Mouse (Mus musculus): Measurements from ENCODE around the gene Ccm2l. TPM values are rescaled to one million over a fixed set of nuclear protein-coding genes. Genes with fewer than 3 reads are reported as not detected.

The Ccm2l gene
- polyA plus RNA-seq, 1 experiment, result not detected

GRCm38 (mm10) chr2:153107046-153107766 lies 41.5 kb downstream of the Ccm2l start:
- TF ChIP-seq POLR2A (IDR thresholded peaks at IDR 0.05; ENCODE audit: insufficient read length, low read depth) (no peak), E2F4 (IDR thresholded peaks at IDR 0.05; ENCODE audit: insufficient read depth) (no peak), TCF3 (IDR thresholded peaks at IDR 0.05; ENCODE audit: insufficient read length, low read depth) (no peak), MAX (IDR thresholded peaks at IDR 0.05; ENCODE audit: low read depth) (no peak), SRF (IDR thresholded peaks at IDR 0.05; ENCODE audit: control insufficient read depth, insufficient read length, low read depth) (no peak)
- Histone ChIP-seq H3ac (ENCODE audit: control insufficient read depth, insufficient read length) (no peak overlapping the region), H3K27me3 (ENCODE audit: control insufficient read depth, insufficient read depth, insufficient read length) (peaks cover 49% of the 10 kb centered on the region), H3K4me3 (no peak overlapping the region), H3K79me2 (ENCODE audit: control insufficient read depth, insufficient read depth) (no peaks in the 10 kb centered on the region), H3K36me3 (ENCODE audit: control insufficient read depth, insufficient read depth) (no peaks in the 10 kb centered on the region), H3K4me2 (ENCODE audit: low read depth) (no peak overlapping the region)

- H3K4me2 ChIP-seq (ENCODE audit: low read depth), result peak overlapping the region; percentile 34
- no peak overlapping the region for H3K4me3 ChIP-seq
- peaks cover 50% of the 10 kb centered on the region for H3K27me3 ChIP-seq (ENCODE audit: control insufficient read depth, insufficient read depth, insufficient read length)
- H3K36me3 ChIP-seq (ENCODE audit: control insufficient read depth, insufficient read depth), result no peaks in the 10 kb centered on the region
- H3K79me2 ChIP-seq (ENCODE audit: control insufficient read depth, insufficient read depth), result no peaks in the 10 kb centered on the region
- TF ChIP-seq TCF12 (IDR thresholded peaks at IDR 0.05; ENCODE audit: insufficient read depth, poor library complexity, severe bottlenecking) (no peak), MYOG (IDR thresholded peaks at IDR 0.05; ENCODE audit: control insufficient read depth in 1 of 3, insufficient read depth in 1 of 3, insufficient read length in 2 of 3, low read depth in 2 of 3) (no peak), POLR2AphosphoS2 (IDR thresholded peaks at IDR 0.05; ENCODE audit: insufficient read length, low read depth) (no peak), POLR2A (IDR thresholded peaks at IDR 0.05; ENCODE audit: insufficient read length, low read depth) (no peak), MYOD1 (IDR thresholded peaks at IDR 0.05; ENCODE audit: control insufficient read depth in 1 of 3, insufficient read length in 2 of 3, low read depth in 2 of 3) (no peak), MAX (IDR thresholded peaks at IDR 0.05; ENCODE audit: low read depth) (no peak), REST (IDR thresholded peaks at IDR 0.05; ENCODE audit: insufficient read depth, insufficient read length) (no peak), TCF3 (IDR thresholded peaks at IDR 0.05; ENCODE audit: insufficient read length, low read depth) (no peak), USF1 (IDR thresholded peaks at IDR 0.05; ENCODE audit: low read depth) (no peak), SRF (IDR thresholded peaks at IDR 0.05; ENCODE audit: control insufficient read depth, insufficient read length, low read depth) (no peak), E2F4 (IDR thresholded peaks at IDR 0.05; ENCODE audit: insufficient read depth) (no peak), CEBPB (IDR thresholded peaks at IDR 0.05; ENCODE audit: insufficient read depth, poor library complexity, severe bottlenecking) (no peak)
- no peak overlapping the region for H3ac ChIP-seq (ENCODE audit: control insufficient read depth, insufficient read length)
These were observed 42.0 kb downstream of the Ccm2l start for GRCm38 (mm10) chr2:153107802-153108201.

- no peaks in the 10 kb centered on the region for H3K36me3 ChIP-seq (ENCODE audit: control insufficient read depth, insufficient read depth)
- peak within 1 kb of the TSS; percentile 34 for H3K4me2 ChIP-seq (ENCODE audit: low read depth)
- no peak within 1 kb of the TSS for H3ac ChIP-seq (ENCODE audit: control insufficient read depth, insufficient read length)
- no peak for TF ChIP-seq MYOD1 (IDR thresholded peaks at IDR 0.05; ENCODE audit: control insufficient read depth in 1 of 3, insufficient read length in 2 of 3, low read depth in 2 of 3)
- no peak for TF ChIP-seq SRF (IDR thresholded peaks at IDR 0.05; ENCODE audit: control insufficient read depth, insufficient read length, low read depth)
- no peak for TF ChIP-seq USF1 (IDR thresholded peaks at IDR 0.05; ENCODE audit: low read depth)
- TF ChIP-seq POLR2AphosphoS2 (IDR thresholded peaks at IDR 0.05; ENCODE audit: insufficient read length, low read depth), result no peak
- no peak for TF ChIP-seq REST (IDR thresholded peaks at IDR 0.05; ENCODE audit: insufficient read depth, insufficient read length)
- TF ChIP-seq E2F4 (IDR thresholded peaks at IDR 0.05; ENCODE audit: insufficient read depth), result no peak
- no peak for TF ChIP-seq TCF3 (IDR thresholded peaks at IDR 0.05; ENCODE audit: insufficient read length, low read depth)
- no peak for TF ChIP-seq MAX (IDR thresholded peaks at IDR 0.05; ENCODE audit: low read depth)
- no peak for TF ChIP-seq CEBPB (IDR thresholded peaks at IDR 0.05; ENCODE audit: insufficient read depth, poor library complexity, severe bottlenecking)
- no peak for TF ChIP-seq POLR2A (IDR thresholded peaks at IDR 0.05; ENCODE audit: insufficient read length, low read depth)
- TF ChIP-seq TCF12 (IDR thresholded peaks at IDR 0.05; ENCODE audit: insufficient read depth, poor library complexity, severe bottlenecking), result no peak
- TF ChIP-seq MYOG (IDR thresholded peaks at IDR 0.05; ENCODE audit: control insufficient read depth in 1 of 3, insufficient read depth in 1 of 3, insufficient read length in 2 of 3, low read depth in 2 of 3), result no peak
- no peaks in the 10 kb centered on the region for H3K79me2 ChIP-seq (ENCODE audit: control insufficient read depth, insufficient read depth)
- peaks cover 49% of the 10 kb centered on the region for H3K27me3 ChIP-seq (ENCODE audit: control insufficient read depth, insufficient read depth, insufficient read length)
- H3K4me3 ChIP-seq, result no peak within 1 kb of the TSS
These were observed 42.8 kb downstream of the Ccm2l start, which contains the start of gene Hck for GRCm38 (mm10) chr2:153108313-153109264. TSS of gene Hck (plus strand) at chr2:153108468.

- Histone ChIP-seq H3ac (ENCODE audit: control insufficient read depth, insufficient read length) (no peak overlapping the region), H3K4me3 (no peak overlapping the region), H3K27me3 (ENCODE audit: control insufficient read depth, insufficient read depth, insufficient read length) (peaks cover 49% of the 10 kb centered on the region), H3K4me2 (ENCODE audit: low read depth) (no peak overlapping the region), H3K79me2 (ENCODE audit: control insufficient read depth, insufficient read depth) (no peaks in the 10 kb centered on the region), H3K36me3 (ENCODE audit: control insufficient read depth, insufficient read depth) (no peaks in the 10 kb centered on the region)
- no peak for TF ChIP-seq POLR2A (IDR thresholded peaks at IDR 0.05; ENCODE audit: insufficient read length, low read depth)
- TF ChIP-seq CEBPB (IDR thresholded peaks at IDR 0.05; ENCODE audit: insufficient read depth, poor library complexity, severe bottlenecking), result no peak
- TF ChIP-seq TCF3 (IDR thresholded peaks at IDR 0.05; ENCODE audit: insufficient read length, low read depth), result no peak
- no peak for TF ChIP-seq REST (IDR thresholded peaks at IDR 0.05; ENCODE audit: insufficient read depth, insufficient read length)
- no peak for TF ChIP-seq POLR2AphosphoS2 (IDR thresholded peaks at IDR 0.05; ENCODE audit: insufficient read length, low read depth)
- no peak for TF ChIP-seq MYOG (IDR thresholded peaks at IDR 0.05; ENCODE audit: control insufficient read depth in 1 of 3, insufficient read depth in 1 of 3, insufficient read length in 2 of 3, low read depth in 2 of 3)
- TF ChIP-seq TCF12 (IDR thresholded peaks at IDR 0.05; ENCODE audit: insufficient read depth, poor library complexity, severe bottlenecking), result no peak
- no peak for TF ChIP-seq SRF (IDR thresholded peaks at IDR 0.05; ENCODE audit: control insufficient read depth, insufficient read length, low read depth)
- TF ChIP-seq MYOD1 (IDR thresholded peaks at IDR 0.05; ENCODE audit: control insufficient read depth in 1 of 3, insufficient read length in 2 of 3, low read depth in 2 of 3), result no peak
- no peak for TF ChIP-seq USF1 (IDR thresholded peaks at IDR 0.05; ENCODE audit: low read depth)
- no peak for TF ChIP-seq MAX (IDR thresholded peaks at IDR 0.05; ENCODE audit: low read depth)
These were observed 43.8 kb downstream of the Ccm2l start for GRCm38 (mm10) chr2:153109596-153109995.

All from myocyte (in vitro differentiated cells).